Mouse (Mus musculus) midbrain, embryonic 14.5 days (tissue): ENCODE results near the gene Eed. TPM values are rescaled to one million over a fixed set of nuclear protein-coding genes. Genes with fewer than 3 reads are reported as not detected.
A peak's percentile ranks its signal among the peaks of the same experiment; 100 is the strongest.

Experiments
- ATAC-seq: fragments of 200-750 bp; cut with Nextera tagmentation; 2 replicates; pipeline ENCODE4 v1.8.0; 2017; ENCODE audit warnings: moderate number of reproducible peaks, moderate library complexity; ENCODE audit not compliant: low FRiP score, low TSS enrichment
- DNase-seq: peaks from one replicate; pipeline ENCODE4 v3.0.0-alpha.2; 2015
- H3K27ac ChIP-seq: fragments of 300-500 bp; sonication (generic); replicated peaks from 2 replicates; pipeline ENCODE4 v1.5.1; 2014; ENCODE audit warnings: mild to moderate bottlenecking, low read depth, low read length, moderate library complexity
- H3K27me3 ChIP-seq: fragments of 300-500 bp; sonication (generic); 2 replicates; pipeline ENCODE4 v1.6.1; 2014; ENCODE audit warnings: low read length, control low read depth, mixed read lengths; ENCODE audit not compliant: control insufficient read depth, insufficient read depth
- H3K36me3 ChIP-seq: fragments of 300-500 bp; sonication (generic); 2 replicates; pipeline ENCODE4 v1.6.1; 2014; ENCODE audit warnings: low read length, control low read depth; ENCODE audit not compliant: control insufficient read depth, insufficient read depth
- H3K4me1 ChIP-seq: fragments of 300-500 bp; sonication (generic); 2 replicates; pipeline ENCODE4 v1.6.1; 2014; ENCODE audit warnings: mild to moderate bottlenecking, antibody characterized with exemption, low read length, control low read depth; ENCODE audit not compliant: control insufficient read depth, insufficient read depth
- H3K4me2 ChIP-seq: fragments of 300-500 bp; sonication (generic); 2 replicates; pipeline ENCODE4 v1.6.1; 2014; ENCODE audit warnings: mild to moderate bottlenecking, low read length, moderate library complexity
- H3K4me3 ChIP-seq: fragments of 300-500 bp; sonication (generic); replicated peaks from 2 replicates; pipeline ENCODE4 v1.5.1; 2014; ENCODE audit warnings: low read depth, low read length
- H3K9ac ChIP-seq: fragments of 300-500 bp; sonication (generic); replicated peaks from 2 replicates; pipeline ENCODE4 v1.6.1; 2014; ENCODE audit warnings: mild to moderate bottlenecking, low read length, moderate library complexity
- H3K9me3 ChIP-seq: fragments of 300-500 bp; sonication (generic); 2 replicates; pipeline ENCODE4 v1.6.1; 2016; ENCODE audit warnings: low read length, control low read depth, mixed read lengths; ENCODE audit not compliant: control insufficient read depth
- WGBS: fragments of 180-500 bp; shearing (Covaris S2); extraction: QIAGEN DNeasy Blood & Tissue Kit; methylation state at CpG from one replicate; pipeline ENCODE4 v1.1.7; 2014; 5-methylcytosine and 5-hydroxymethylcytosine counted together
- polyA plus RNA-seq: library from polyadenylated mRNA; unstranded; fragments of >200 nt; fragmentation: Nextera tagmentation; extraction: Ambion mirVana; gene quantifications from 2 replicates; pipeline ENCODE4 v1.2.1, GENCODE M21; 2014

The Eed gene
- polyA plus RNA-seq, 1 experiment from 2014 or later: 32.9 TPM

- Histone ChIP-seq H3K9me3 (no peaks in the 10 kb centered on the region), H3K4me2 (peak overlapping the region; percentile 59), H3K27me3 (no peaks in the 10 kb centered on the region), H3K36me3 (no peaks in the 10 kb centered on the region), H3K4me3 (peak overlapping the region; percentile 82), H3K27ac (no peak overlapping the region), H3K4me1 (peaks cover 9% of the 10 kb centered on the region; the same call in 1 of the 2 replicates), H3K9ac (peak overlapping the region; percentile 65)
- 46% methylated on average over 15 of the region's 15 CpGs for WGBS
- DNase-seq: peak; percentile 40
- no peak for ATAC-seq
Measured at GRCm38 (mm10) chr7:89939497-89940353, 41.1 kb downstream of the Eed start.

- H3K4me2 ChIP-seq: no peak overlapping the region
- ATAC-seq (no peak), DNase-seq (no peak)
- 96% methylated on average over 15 of the region's 15 CpGs for WGBS
- no peaks in the 10 kb centered on the region for H3K9me3 ChIP-seq
- peaks cover 18% of the 10 kb centered on the region for H3K36me3 ChIP-seq
- no peak overlapping the region for H3K27ac ChIP-seq
- no peak overlapping the region for H3K4me3 ChIP-seq
- no peaks in the 10 kb centered on the region for H3K4me1 ChIP-seq
- H3K27me3 ChIP-seq: no peaks in the 10 kb centered on the region
- no peak overlapping the region for H3K9ac ChIP-seq
Measured at GRCm38 (mm10) chr7:89923441-89924180, 57.2 kb downstream of the Eed start.

GRCm38 (mm10) chr7:89917776-89918175, 63.0 kb downstream of the Eed start:
- Histone ChIP-seq H3K27me3 (no peaks in the 10 kb centered on the region), H3K27ac (no peak overlapping the region), H3K4me1 (no peaks in the 10 kb centered on the region), H3K4me3 (no peak overlapping the region), H3K9ac (no peak overlapping the region), H3K36me3 (peaks cover 27% of the 10 kb centered on the region), H3K9me3 (no peaks in the 10 kb centered on the region), H3K4me2 (no peak overlapping the region)
- whole genome bisulfite sequencing: 96% methylated on average over 4 of the region's 4 CpGs
- DNase-seq (no peak), ATAC-seq (no peak)

- Histone ChIP-seq H3K9ac (no peak overlapping the region), H3K36me3 (peaks cover 27% of the 10 kb centered on the region), H3K4me1 (no peaks in the 10 kb centered on the region), H3K27me3 (no peaks in the 10 kb centered on the region), H3K9me3 (no peaks in the 10 kb centered on the region), H3K4me3 (no peak overlapping the region), H3K27ac (no peak overlapping the region), H3K4me2 (no peak overlapping the region)
- 71% methylated on average over 5 of the region's 5 CpGs for WGBS
- ATAC-seq (no peak), DNase-seq (no peak)
Measured at GRCm38 (mm10) chr7:89916711-89917110, 64.1 kb downstream of the Eed start.

- Histone ChIP-seq H3K9me3 (no peaks in the 10 kb centered on the region), H3K4me2 (no peak overlapping the region), H3K27me3 (no peaks in the 10 kb centered on the region), H3K4me3 (no peak overlapping the region), H3K4me1 (no peaks in the 10 kb centered on the region), H3K36me3 (peaks cover 14% of the 10 kb centered on the region), H3K27ac (no peak overlapping the region), H3K9ac (no peak overlapping the region)
- DNase-seq (no peak), ATAC-seq (no peak)
- WGBS: 92% methylated on average over 3 of the region's 3 CpGs
Measured at GRCm38 (mm10) chr7:89913432-89914158, 67.2 kb downstream of the Eed start.

GRCm38 (mm10) chr7:89912356-89912755, 68.4 kb downstream of the Eed start:
- no peak for ATAC-seq
- WGBS: 94% methylated on average over 3 of the region's 3 CpGs
- H3K9ac ChIP-seq: no peak overlapping the region
- H3K4me3 ChIP-seq: no peak overlapping the region
- H3K4me2 ChIP-seq: no peak overlapping the region
- H3K36me3 ChIP-seq: peaks cover 7% of the 10 kb centered on the region
- no peak overlapping the region for H3K27ac ChIP-seq
- no peaks in the 10 kb centered on the region for H3K9me3 ChIP-seq
- H3K27me3 ChIP-seq: no peaks in the 10 kb centered on the region
- no peak for DNase-seq
- H3K4me1 ChIP-seq: no peaks in the 10 kb centered on the region

GRCm38 (mm10) chr7:89909711-89910110, 71.1 kb downstream of the Eed start:
- 91% methylated on average over 4 of the region's 4 CpGs for WGBS
- no peak overlapping the region for H3K4me3 ChIP-seq

GRCm38 (mm10) chr7:89908899-89909621, 71.7 kb downstream of the Eed start:
- H3K4me3 ChIP-seq: no peak overlapping the region
- H3K4me2 ChIP-seq: no peak overlapping the region
- H3K36me3 ChIP-seq: no peaks in the 10 kb centered on the region
- no peaks in the 10 kb centered on the region for H3K4me1 ChIP-seq
- no peak overlapping the region for H3K9ac ChIP-seq
- H3K27ac ChIP-seq: no peak overlapping the region
- H3K27me3 ChIP-seq: no peaks in the 10 kb centered on the region
- no peaks in the 10 kb centered on the region for H3K9me3 ChIP-seq
- ATAC-seq: no peak
- WGBS: 80% methylated on average over 20 of the region's 20 CpGs
- DNase-seq: no peak

More at GRCm38 (mm10) chr7:89909711-89910110, 71.1 kb downstream of the Eed start:
- Histone ChIP-seq H3K27ac (no peak overlapping the region), H3K9me3 (no peaks in the 10 kb centered on the region), H3K9ac (no peak overlapping the region), H3K27me3 (no peaks in the 10 kb centered on the region), H3K4me1 (no peaks in the 10 kb centered on the region), H3K36me3 (no peaks in the 10 kb centered on the region), H3K4me2 (no peak overlapping the region)
- ATAC-seq (no peak), DNase-seq (no peak)
